Mouse (Mus musculus): Measurements from ENCODE around the gene Alppl2. TPM values are rescaled to one million over a fixed set of nuclear protein-coding genes. Genes with fewer than 3 reads are reported as not detected.

The Alppl2 gene
- total RNA-seq (2015; ENCODE audit: low replicate concordance): not detected in 2 replicates
- not detected in 2 replicates for total RNA-seq (2017; ENCODE audit: low replicate concordance)

DNA sequence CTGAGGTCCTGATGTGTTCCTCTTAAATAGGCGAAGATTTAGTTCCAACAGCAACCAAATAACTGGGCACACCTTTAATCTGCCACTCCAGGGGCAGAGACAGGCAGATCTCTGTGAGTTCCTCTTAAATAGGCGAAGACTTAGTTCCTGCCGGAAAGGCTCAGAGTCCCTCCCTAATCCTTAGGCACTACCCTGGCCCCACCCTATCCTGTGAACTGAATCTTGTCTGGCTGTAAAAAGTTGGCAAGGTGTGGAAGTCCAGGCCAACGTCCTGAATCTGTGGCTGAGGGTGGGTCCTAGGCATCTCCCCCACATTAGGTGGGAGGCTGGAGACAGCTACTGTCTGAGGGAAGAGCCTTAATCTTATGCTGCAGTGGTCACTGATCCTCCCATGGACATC, at the start of gene Alppl2:
TSS of gene Alppl2 (minus strand) at position 101 of the 400 bp plus-strand sequence.
- no peak for ATAC-seq (replicated peaks; ENCODE audit: low FRiP score, poor library complexity, severe bottlenecking)

DNA sequence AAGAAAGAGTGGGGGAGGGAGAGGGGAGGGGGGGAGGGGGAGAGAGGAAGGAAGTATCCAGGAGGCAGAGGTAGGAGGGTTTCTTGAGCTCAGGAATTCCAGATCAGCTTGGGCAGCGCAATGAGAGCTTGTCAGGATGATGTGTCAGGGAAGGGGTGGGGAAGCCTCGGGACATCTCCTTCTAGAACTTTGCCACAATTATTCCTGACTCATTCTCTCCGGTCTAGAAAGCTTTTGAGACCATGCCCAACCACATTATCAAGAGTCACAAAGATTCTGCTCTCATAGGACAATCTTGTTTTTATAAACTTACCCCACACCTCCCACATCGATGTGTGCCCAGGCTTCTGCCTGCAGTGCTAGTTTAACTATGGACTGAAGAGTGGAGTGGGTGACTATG, 42.1 kb upstream of the Alppl2 start:
- ATAC-seq (replicated peaks; ENCODE audit: low FRiP score, poor library complexity, severe bottlenecking): no peak

DNA sequence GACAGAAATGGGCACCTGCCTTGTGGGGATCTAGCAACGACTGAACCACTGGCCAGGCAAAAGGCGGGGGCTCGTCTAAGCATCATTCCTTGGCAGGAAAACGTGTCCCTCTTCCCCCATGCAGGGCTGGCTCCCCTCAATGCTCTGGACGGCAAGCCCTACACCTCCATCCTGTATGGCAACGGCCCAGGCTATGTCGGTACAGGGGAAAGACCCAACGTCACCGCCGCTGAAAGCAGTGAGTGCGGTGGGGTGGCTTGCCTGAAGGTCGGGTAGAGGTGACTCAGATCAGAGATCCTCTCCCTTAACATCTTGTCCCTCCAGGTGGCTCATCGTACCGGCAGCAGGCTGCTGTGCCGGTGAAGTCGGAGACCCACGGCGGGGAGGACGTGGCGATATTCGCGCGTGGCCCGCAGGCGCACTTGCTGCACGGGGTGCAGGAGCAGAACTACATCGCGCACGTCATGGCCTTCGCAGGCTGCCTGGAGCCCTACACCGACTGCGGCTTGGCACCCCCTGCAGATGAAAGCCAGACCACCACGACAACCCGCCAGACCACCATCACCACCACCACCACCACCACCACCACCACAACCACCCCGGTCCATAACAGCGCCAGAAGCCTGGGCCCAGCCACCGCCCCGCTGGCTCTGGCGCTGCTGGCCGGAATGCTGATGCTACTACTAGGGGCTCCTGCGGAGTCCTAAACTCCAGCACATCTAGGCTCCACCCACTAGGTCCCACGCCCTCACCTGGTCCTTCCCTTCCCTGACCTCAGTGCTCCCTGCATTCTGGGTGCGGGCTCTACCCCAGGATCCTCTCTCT, 37.7 kb upstream of the Alppl2 start:
- no peak for ATAC-seq (replicated peaks; ENCODE audit: low FRiP score, poor library complexity, severe bottlenecking)

DNA sequence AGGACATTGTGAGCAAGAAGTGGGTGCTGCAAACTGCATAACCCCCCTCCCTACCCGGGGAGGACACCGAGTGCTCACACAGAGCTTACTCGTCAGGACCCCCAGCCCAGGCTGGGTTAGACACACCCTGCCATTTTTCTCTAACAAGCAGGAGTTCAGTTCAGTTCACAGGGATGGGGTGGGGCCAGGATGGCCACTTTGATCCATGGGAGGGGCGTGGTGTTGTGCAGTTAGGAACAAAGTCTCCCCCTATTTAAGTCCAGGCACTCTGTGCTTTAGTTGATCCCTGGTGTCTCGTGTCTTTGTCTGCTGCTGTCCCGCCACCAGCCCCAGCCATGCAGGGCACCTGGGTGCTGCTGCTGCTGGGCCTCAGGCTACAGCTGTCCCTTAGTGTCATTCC, 34.9 kb upstream of the Alppl2 start, which contains the start of gene Akp3:
TSS of gene Akp3 (plus strand) at position 301 of the 400 bp plus-strand sequence.
- ATAC-seq (replicated peaks; ENCODE audit: low FRiP score, poor library complexity, severe bottlenecking): no peak

DNA sequence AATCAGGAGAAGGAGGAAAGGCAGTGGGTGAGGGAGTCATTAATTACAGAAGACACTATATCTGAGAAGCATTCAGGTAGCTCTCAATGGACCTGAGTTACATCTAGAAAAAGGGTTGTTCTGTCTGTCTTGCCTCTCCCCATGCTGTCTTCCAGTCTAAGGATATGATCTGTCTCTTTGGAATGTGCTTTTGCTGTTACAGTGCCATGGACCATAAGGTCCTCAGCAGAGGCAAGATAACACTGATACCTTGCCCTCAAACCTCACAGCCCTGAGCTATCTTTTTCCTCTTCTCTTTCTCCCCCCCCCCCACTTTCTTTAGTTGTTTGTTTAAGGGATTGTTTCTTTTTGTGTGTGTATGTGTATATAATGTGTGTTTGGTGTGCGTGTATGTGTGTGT, 25.1 kb upstream of the Alppl2 start:
- no peak for ATAC-seq (replicated peaks; ENCODE audit: low FRiP score, poor library complexity, severe bottlenecking)

DNA sequence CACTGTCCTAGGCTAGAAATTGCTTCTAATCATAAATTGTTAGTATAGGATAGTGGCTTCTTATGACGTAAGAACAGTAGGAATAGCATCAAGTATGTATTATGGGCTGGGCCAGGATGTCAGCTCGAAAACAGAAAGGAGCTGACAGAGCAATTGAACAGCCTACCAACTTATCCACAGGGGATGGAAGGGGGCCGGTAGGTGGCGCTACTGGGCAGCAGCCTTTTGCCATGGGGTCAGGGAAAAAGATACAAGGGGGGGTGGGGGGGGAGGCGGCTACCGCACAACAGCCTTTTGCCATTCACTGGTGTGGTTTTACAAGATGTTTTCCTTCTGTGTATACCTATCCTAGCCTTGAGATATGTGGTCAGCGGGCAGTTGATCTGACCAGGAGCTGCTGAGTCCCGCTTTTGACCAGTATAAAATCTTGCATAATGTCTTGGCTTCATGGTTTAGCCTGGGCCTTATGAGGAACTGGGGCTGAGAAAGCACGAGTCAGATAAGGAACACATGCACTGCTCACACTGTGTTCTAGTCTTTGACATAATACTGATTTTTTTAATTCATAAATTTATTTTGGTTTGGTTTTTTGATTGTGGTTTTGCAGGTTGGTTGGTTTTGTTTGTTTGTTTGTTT, 22.1 kb upstream of the Alppl2 start:
- ATAC-seq (replicated peaks; ENCODE audit: low FRiP score, poor library complexity, severe bottlenecking): no peak

DNA sequence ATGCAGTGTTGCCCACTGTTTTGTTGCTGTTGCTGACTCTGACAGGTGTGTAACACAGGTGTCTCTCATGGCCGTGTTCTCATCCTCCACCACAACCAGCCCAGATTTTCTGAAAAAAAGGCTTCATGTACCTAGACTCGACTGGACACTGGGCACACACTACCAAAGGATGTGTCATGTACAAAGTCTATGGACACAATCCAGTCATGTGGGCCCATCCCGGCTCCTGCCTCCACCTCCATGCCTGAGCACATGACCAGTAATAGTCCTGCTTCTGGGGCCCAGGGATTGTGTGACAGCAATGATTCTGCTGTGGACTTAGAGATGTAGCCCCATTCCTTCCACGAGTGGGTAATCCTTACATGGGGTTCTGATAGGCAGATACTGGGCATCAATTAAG, 18.8 kb upstream of the Alppl2 start:
- no peak for ATAC-seq (replicated peaks; ENCODE audit: low FRiP score, poor library complexity, severe bottlenecking)

DNA sequence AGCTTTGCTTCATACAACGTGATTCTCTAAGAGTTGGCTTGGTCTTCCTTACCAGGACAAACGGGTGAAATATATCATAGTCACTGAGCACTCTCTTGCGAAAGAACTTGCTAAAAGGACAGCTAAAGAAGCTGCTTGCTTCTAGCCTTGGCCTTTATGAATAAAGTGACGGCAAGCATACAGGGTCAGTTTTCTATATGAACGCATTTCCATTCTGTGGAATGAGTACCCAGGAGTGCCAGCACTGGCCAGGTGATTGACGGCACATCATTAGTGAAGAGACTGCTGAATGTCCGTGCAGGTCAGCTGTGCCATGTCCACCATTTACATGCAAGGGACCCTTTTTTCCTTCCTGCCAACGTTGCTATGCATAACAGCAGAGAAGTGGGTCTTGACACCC, 16.8 kb upstream of the Alppl2 start:
- no peak for ATAC-seq (replicated peaks; ENCODE audit: low FRiP score, poor library complexity, severe bottlenecking)

DNA sequence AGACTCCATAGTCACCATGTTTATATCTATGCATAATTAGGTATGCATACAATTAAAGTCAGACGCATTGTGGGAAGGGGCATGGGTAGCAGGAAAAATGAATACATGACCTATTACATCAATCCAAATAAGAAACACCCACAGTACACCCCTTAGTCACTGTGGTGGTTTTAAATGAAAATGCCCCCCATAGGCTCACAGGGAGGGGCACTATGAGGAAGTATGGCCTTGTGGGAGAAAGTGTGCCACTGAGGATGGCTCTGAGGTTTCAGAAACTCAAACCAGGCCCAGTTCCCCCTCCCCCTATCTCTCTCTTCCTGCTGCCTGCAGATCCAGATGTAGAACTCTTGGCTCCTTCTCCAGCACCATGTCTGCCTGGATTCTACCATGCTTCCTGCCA, 14.2 kb upstream of the Alppl2 start:
- ATAC-seq (replicated peaks; ENCODE audit: low FRiP score, poor library complexity, severe bottlenecking): no peak

DNA sequence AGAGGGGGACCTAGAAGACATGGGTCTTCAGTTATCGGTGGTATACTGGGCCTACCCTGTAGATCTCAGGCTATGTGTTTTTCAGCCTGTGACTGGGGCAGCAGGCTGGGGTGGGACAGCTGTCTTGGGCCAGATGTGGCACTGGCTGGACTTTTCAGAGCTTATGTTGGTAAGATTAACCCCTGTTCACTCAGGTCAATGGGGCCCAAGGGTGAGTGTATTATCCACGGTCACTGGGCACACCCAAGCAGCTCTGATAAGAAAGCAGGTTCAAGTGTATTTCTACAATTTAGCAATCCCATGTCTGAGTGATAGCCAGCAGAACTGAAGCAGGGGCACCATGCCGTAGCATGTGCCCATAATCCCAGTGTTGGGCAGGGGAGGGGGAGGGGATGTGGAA, 12.4 kb upstream of the Alppl2 start:
- ATAC-seq (replicated peaks; ENCODE audit: low FRiP score, poor library complexity, severe bottlenecking): no peak

DNA sequence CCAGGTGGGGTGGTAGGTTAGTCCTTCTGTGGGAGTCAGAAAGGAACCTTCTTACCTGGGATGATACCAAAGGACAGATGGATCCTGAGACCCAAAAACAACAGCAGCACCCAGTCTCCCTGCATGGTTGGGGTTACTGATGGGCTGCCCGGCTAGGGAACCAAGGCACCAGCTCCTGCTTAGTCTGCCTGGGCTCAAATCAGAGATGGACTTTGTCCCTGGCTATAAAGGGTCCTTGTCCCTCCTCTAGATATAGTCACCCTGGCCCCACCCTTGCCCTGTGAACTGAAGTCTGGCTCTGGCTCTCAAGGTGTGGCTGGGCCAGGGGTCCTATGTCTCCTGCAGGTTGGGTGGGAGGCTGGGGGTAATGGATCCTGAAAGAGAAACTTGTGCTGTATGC, 11.7 kb upstream of the Alppl2 start, which contains the start of gene Alpi:
TSS of gene Alpi (minus strand) at position 196 of the 400 bp plus-strand sequence.
- ATAC-seq (replicated peaks; ENCODE audit: low FRiP score, poor library complexity, severe bottlenecking): no peak

DNA sequence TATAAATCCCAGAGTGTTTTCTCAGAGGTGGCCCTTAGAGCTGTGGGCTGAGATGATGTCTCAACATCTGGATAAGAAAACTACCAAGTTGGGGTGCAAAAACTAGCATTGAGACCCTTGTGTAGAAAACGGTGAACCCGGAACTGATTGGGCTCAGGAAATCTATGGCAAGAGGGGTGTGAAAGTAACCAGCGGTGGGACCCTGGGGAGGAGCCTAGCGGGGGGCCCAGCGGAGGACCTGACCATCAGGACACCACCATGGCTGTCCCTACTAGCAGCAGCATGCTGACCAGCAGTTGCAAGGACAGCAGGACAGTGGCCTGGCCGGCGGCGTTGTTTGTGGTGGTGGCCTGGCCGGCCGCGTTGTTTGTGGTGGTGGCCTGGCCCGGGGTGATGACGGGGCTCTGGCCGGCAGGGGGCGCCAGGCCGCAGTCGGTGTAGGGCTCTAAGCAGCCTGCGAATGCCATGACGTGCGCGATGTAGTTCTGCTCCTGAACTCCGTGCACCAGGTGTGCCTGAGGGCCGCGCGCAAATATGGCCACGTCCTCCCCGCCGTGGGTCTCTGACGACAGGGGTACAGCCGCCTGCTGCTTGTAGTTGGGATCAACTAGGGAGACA, 8.7 kb upstream of the Alppl2 start:
- 0 out of 2 replicates have a peak, but pooled peaks have one; percentile 39 for ATAC-seq (replicated peaks; ENCODE audit: low FRiP score, poor library complexity, severe bottlenecking)

DNA sequence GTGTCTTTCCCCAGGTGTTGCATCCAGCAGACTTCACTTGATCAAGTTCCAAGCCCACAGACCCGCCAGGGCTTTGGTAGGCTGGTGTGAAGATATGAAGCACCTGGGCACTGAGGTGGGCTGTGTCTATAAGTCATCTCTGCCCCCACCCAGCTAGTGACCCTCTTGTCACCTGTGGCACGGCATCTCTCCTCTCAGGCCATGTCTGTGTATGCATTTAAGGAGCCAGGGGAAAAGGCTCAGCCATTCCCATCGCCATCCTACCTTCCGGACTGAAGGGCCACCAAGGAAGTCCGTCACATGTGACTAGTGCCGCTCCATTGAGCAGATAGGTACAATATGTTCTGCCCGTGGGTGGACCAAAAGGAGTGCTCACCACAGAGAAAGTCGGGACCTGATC, 5.9 kb upstream of the Alppl2 start:
- no peak for ATAC-seq (replicated peaks; ENCODE audit: low FRiP score, poor library complexity, severe bottlenecking)

DNA sequence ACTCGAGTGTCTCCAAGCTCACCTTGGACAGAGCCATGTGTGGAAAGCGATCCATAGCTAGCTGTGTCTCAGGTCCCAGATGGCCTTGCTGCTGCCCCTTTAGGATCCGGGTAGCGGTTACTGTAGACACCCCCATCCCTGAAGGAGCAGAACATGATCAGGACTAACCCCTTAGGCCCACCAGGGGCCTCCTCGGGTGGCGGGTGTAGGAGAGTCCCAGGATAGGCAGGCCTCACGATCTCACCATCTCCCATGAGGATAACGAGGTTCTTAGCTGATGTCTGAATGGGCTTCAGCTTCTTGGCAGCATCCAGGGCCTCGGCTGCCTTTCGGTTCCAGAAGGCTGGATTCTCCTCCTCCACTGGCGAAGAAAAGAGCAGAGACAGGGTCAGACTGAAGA, 477 bp downstream of the Alppl2 start:
- no peak for ATAC-seq (replicated peaks; ENCODE audit: low FRiP score, poor library complexity, severe bottlenecking)

DNA sequence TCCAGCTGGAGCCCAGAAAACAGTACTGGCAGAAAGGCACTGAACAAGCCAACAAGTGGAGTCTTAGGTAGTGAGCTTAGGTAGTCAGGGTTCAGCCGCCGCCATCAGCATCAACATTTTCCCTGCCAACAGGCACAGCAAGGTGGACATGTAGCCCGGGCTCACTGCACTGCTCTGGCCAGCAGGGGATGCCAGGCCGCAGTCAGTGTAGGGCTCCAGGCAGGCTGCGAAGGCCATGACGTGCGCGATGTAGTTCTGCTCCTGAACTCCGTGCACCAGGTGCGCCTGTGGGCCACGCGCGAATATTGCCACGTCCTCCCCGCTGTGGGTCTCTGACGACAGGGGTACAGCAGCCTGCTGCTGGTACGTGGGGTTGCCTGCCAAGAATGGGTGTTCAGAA, 2.8 kb downstream of the Alppl2 start:
- ATAC-seq (replicated peaks; ENCODE audit: low FRiP score, poor library complexity, severe bottlenecking): no peak

DNA sequence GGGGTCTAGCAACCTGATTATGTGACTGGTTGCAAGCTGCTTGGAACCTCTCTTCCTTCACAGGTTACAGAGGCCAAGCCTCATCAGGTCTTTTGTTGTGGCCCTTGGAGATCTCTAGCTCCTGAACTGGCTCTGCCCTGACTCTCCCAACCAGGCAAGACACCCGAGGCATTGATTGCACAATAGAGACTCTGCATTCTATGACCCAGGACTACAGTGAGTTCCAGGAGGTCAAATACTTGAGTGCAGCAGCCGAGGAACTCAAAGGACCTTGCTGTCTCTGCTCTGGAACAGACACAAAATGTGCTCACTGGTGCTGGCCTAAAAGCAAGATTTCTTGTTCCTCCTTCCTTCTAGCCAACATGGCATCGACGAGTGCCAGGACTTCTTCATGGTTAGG, 3.5 kb downstream of the Alppl2 start:
- ATAC-seq (replicated peaks; ENCODE audit: low FRiP score, poor library complexity, severe bottlenecking): no peak

DNA sequence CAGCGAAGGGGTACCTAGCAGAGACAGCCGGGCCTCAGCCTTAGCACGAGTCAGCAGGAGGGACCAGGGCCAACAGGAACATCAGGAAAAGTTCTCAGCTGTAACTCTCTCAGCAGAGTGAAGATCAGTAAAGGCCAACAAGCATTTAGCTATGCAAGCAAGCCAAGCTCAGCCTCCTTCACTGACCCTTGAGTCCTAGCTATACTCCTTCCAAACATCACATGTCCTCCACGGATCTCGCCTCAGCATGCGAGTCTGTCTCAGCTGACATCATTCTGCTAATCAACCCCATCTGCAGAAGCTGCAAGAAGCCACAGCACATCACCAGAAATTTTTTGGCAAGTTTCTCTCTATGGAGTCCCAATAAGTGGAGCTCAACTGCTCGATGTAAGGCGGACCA, 16.0 kb downstream of the Alppl2 start:
- ATAC-seq (replicated peaks; ENCODE audit: low FRiP score, poor library complexity, severe bottlenecking): no peak

DNA sequence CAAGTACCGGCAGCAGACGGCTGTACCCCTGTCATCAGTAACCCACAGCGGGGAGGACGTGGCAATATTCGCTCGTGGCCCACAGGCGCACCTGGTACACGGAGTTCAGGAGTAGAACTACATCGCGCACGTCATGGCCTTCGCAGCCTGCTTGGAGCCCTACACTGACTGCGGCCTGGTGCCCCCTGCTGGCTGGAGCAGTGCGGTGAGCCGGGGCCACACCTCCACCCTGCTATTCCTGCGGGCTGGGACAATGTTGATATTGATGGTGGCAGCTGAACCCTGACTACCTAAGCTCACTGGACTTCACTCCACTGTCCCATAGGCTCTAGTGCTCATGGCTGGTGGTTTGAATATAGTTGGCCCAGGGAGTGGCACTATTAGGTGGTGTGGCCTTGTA, 19.0 kb downstream of the Alppl2 start:
- ATAC-seq (replicated peaks; ENCODE audit: low FRiP score, poor library complexity, severe bottlenecking): peak; percentile 44; the same call in 1 of the 2 replicates

DNA sequence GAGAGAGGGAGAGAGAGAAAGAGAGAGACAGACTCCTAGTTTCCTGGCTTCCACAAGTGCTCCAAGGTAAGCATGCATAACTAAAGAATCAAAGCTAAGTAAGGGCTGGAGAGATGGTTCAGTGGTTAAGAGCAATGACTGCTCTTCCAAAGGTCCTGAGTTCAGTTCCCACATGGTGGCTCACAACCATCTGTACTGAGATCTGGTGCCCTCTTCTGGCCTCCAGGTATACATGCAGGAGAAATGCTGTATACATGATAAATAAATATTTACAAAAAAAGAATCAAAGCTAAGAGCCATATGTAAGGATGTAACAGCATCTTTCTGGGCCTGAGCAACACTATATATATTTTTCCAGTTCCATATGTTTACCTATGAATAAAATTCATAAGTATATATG, 28.8 kb downstream of the Alppl2 start:
- ATAC-seq (replicated peaks; ENCODE audit: low FRiP score, poor library complexity, severe bottlenecking): no peak

DNA sequence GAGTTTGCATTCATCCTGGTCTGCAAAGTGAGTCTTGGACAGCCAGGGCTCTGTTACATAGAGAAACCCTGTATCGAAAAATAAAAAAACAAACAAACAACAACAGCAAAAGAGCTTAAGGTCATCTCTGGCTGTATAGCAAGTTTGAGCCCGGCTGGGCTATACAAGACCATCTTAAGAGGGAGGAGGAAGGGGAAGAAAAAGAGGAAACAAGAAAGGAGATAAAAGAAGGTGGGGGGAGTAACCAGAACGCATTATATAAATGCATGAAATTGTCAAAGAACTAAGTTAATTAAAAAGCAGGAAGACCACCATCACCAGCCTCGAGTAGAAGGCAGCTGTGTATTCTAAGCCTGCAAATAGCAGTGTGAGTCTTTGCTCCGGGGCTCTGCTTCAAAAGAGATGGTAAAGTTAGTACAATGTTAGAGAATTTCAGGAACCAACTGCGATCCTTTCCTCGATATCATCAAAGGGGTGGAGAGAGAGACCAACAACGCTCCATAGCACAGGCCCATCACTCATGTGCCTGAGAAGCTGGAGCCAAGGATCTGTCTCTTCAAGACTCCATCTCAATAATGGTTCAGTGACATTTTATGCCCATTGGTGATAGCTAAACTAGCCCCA, 30.6 kb downstream of the Alppl2 start:
- ATAC-seq (replicated peaks; ENCODE audit: low FRiP score, poor library complexity, severe bottlenecking): no peak
